Mouse (Mus musculus) embryonic facial prominence, embryonic 10.5 days (tissue): ENCODE measurements around the gene Pde4dip. TPM values are rescaled to one million over a fixed set of nuclear protein-coding genes. Genes with fewer than 3 reads are reported as not detected.

Experiments used
- DNase-seq: peaks from one replicate; pipeline ENCODE4 v3.0.0-alpha.2; 2017; ENCODE audit warnings: low spot score
- H3K27ac ChIP-seq: fragments of 300-500 bp; sonication (generic); replicated peaks from 2 replicates; pipeline ENCODE4 v1.5.1; 2016; ENCODE audit warnings: mild to moderate bottlenecking
- H3K27me3 ChIP-seq: fragments of 300-500 bp; sonication (generic); replicated peaks from 2 replicates; pipeline ENCODE4 v1.6.1; 2016; ENCODE audit warnings: low read depth, mild to moderate bottlenecking; ENCODE audit not compliant: poor library complexity, severe bottlenecking
- H3K36me3 ChIP-seq: fragments of 300-500 bp; sonication (generic); replicated peaks from 2 replicates; pipeline ENCODE4 v1.6.1; 2016; ENCODE audit warnings: mild to moderate bottlenecking, moderate library complexity
- H3K4me1 ChIP-seq: fragments of 300-500 bp; sonication (generic); 2 replicates; pipeline ENCODE4 v1.6.1; 2016
- H3K4me3 ChIP-seq: fragments of 300-500 bp; sonication (generic); 2 replicates; pipeline ENCODE4 v1.5.1; 2016; ENCODE audit warnings: mild to moderate bottlenecking, moderate library complexity
- H3K9me3 ChIP-seq: fragments of 300-500 bp; sonication (generic); 2 replicates; pipeline ENCODE4 v1.6.1; 2016; ENCODE audit warnings: mild to moderate bottlenecking
- WGBS: fragments of 180-500 bp; shearing (Covaris S2); methylation state at CpG from one replicate; pipeline ENCODE4 v1.1.7; 2016; 5-methylcytosine and 5-hydroxymethylcytosine counted together
- polyA plus RNA-seq: library from polyadenylated mRNA; unstranded; fragments of >200 nt; fragmentation: Nextera tagmentation; extraction: Ambion mirVana; gene quantifications from 2 replicates; pipeline ENCODE4 v1.2.1, GENCODE M21; 2016

Pde4dip gene
- polyA plus RNA-seq, 1 experiment from 2014 or later, result 28.2 TPM

- H3K36me3 ChIP-seq, result peaks cover under 1% of the 10 kb centered on the region; the same call in 1 of the 2 replicates
- peaks cover 48% of the 10 kb centered on the region for H3K4me1 ChIP-seq
- DNase-seq, result peak; percentile 81
- peaks cover 12% of the 10 kb centered on the region; the same call in 1 of the 2 replicates for H3K27me3 ChIP-seq
- 63% methylated on average over 9 of the region's 9 CpGs for WGBS
- no peak overlapping the region for H3K4me3 ChIP-seq
- no peaks in the 10 kb centered on the region for H3K9me3 ChIP-seq
- peak overlapping the region; percentile 10; the same call in 1 of the 2 replicates for H3K27ac ChIP-seq
Measured at GRCm38 (mm10) chr3:97928968-97929858, 40.7 kb upstream of the Pde4dip start.

GRCm38 (mm10) chr3:97927322-97927721 lies 38.8 kb upstream of the Pde4dip start:
- no peak overlapping the region for H3K4me3 ChIP-seq
- H3K36me3 ChIP-seq, result peaks cover 18% of the 10 kb centered on the region
- DNase-seq, result no peak
- WGBS, result 83% methylated on average over 4 of the region's 4 CpGs
- H3K27ac ChIP-seq, result no peak overlapping the region
- peaks cover 32% of the 10 kb centered on the region for H3K4me1 ChIP-seq
- H3K9me3 ChIP-seq, result no peaks in the 10 kb centered on the region
- peaks cover 6% of the 10 kb centered on the region; the same call in 1 of the 2 replicates for H3K27me3 ChIP-seq

DNA sequence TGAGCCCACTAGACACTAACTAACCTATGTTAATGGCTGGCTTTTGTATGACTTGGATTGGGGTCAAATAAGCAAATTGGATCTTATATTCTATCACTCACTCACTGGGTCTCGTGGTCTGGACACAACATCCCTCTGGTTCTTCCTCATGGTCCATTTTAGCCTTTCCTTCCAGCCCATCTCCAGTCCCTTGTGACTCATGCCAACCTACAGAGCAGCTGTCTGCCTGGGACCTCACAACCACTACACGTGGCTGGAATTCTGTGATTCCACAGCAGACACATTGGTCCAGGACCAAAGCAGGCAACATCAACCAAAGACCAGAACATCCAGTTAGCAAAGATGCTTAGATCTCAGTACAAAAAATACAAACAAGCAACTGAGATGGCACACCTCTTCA lies 36.7 kb upstream of the Pde4dip start:
- WGBS, result 95% methylated on average over 2 of the region's 2 CpGs
- no peaks in the 10 kb centered on the region for H3K9me3 ChIP-seq
- H3K27me3 ChIP-seq, result no peaks in the 10 kb centered on the region
- H3K27ac ChIP-seq, result no peak overlapping the region
- H3K4me3 ChIP-seq, result no peak overlapping the region
- no peak for DNase-seq
- H3K4me1 ChIP-seq, result peaks cover 11% of the 10 kb centered on the region
- peaks cover 37% of the 10 kb centered on the region for H3K36me3 ChIP-seq

DNA sequence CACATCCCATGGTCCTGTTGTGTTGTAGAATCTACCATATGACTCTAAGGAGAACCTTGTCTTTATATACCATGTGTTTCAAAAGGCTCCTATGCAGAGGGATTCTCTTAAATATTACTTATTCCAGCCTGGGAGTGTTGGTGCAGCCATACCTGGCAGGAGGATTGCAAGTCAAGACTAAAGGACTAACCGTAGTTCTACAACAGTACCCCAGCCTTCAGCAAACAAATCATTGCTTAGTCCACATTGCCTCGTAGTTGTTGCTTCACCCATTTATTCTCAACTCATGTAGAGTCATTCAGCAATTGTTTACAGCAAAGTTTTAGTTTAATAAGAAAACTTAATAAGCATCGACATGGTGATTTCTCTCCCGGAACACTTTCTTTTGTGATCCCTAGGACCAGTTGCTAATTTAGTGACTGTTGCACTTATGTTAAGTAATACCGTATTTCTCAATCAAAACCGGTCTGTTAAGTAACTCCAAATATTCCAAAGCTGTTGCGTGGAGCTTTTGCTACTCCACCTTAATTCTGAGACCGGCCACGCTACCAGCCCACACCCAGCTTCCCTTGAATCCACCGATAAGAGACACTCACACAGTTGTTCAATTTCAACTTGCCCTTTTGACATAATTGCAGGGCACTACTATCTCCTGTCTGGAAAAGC lies 30.5 kb upstream of the Pde4dip start:
- Histone ChIP-seq H3K4me3 (no peak overlapping the region), H3K27ac (no peak overlapping the region), H3K27me3 (no peaks in the 10 kb centered on the region), H3K9me3 (no peaks in the 10 kb centered on the region), H3K36me3 (peaks cover 89% of the 10 kb centered on the region), H3K4me1 (no peaks in the 10 kb centered on the region)
- DNase-seq, result no peak
- 96% methylated on average over 10 of the region's 10 CpGs for WGBS

DNA sequence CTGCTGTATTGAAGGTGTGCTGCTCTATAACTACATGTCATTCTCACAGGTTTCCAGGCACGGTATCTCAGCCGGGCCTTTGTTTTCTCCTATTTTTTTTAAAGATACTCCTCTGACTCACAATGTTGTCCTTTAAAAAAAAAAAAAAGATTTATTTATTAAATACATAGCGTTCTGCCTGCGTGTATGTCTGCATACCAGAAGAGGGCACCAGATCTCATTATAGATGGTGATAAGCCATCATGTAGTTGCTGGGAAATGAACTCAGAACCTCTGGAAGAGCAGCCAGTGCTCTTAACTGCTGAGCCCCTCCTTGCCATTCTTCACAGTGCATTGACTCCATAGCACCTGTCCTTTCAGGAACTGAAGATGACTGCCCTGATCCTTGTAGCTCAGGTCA lies 26.6 kb upstream of the Pde4dip start:
- 86% methylated on average over 4 of the region's 4 CpGs for WGBS
- no peak for DNase-seq
- H3K27me3 ChIP-seq, result no peaks in the 10 kb centered on the region
- H3K36me3 ChIP-seq, result peaks cover 77% of the 10 kb centered on the region
- no peak overlapping the region for H3K27ac ChIP-seq
- H3K4me3 ChIP-seq, result no peak overlapping the region
- H3K9me3 ChIP-seq, result no peaks in the 10 kb centered on the region
- no peaks in the 10 kb centered on the region for H3K4me1 ChIP-seq

- Histone ChIP-seq H3K4me1 (no peaks in the 10 kb centered on the region), H3K4me3 (no peak overlapping the region), H3K9me3 (no peaks in the 10 kb centered on the region), H3K27ac (no peak overlapping the region), H3K27me3 (no peaks in the 10 kb centered on the region), H3K36me3 (peaks cover 60% of the 10 kb centered on the region)
- WGBS, result 91% methylated on average over 7 of the region's 7 CpGs
- no peak for DNase-seq
Measured at GRCm38 (mm10) chr3:97911093-97911492, 22.6 kb upstream of the Pde4dip start.

- H3K9me3 ChIP-seq, result no peaks in the 10 kb centered on the region
- H3K27me3 ChIP-seq, result no peaks in the 10 kb centered on the region
- no peak overlapping the region for H3K4me3 ChIP-seq
- H3K4me1 ChIP-seq, result no peaks in the 10 kb centered on the region
- no peak for DNase-seq
- H3K36me3 ChIP-seq, result peaks cover 48% of the 10 kb centered on the region
- H3K27ac ChIP-seq, result no peak overlapping the region
- WGBS, result 72% methylated on average over 2 of the region's 2 CpGs
Measured at GRCm38 (mm10) chr3:97909737-97910136, 21.2 kb upstream of the Pde4dip start.

GRCm38 (mm10) chr3:97901586-97901985 lies 13.1 kb upstream of the Pde4dip start:
- Histone ChIP-seq H3K4me3 (peak overlapping the region; percentile 96), H3K4me1 (peaks cover 36% of the 10 kb centered on the region), H3K36me3 (no peaks in the 10 kb centered on the region), H3K9me3 (no peaks in the 10 kb centered on the region), H3K27me3 (no peaks in the 10 kb centered on the region), H3K27ac (peak overlapping the region; percentile 88)
- WGBS, result 23% methylated on average over 5 of the region's 5 CpGs
- DNase-seq, result no peak

GRCm38 (mm10) chr3:97900516-97901490 lies 12.3 kb upstream of the Pde4dip start, which contains the start of gene Sec22b:
Sec22b (plus strand) TSS chr3:97901190.
- Histone ChIP-seq H3K36me3 (no peaks in the 10 kb centered on the region), H3K9me3 (no peaks in the 10 kb centered on the region), H3K4me1 (peaks cover 36% of the 10 kb centered on the region), H3K27me3 (no peaks in the 10 kb centered on the region), H3K4me3 (peak within 1 kb of the TSS; percentile 96), H3K27ac (peak within 1 kb of the TSS; percentile 88)
- 5% methylated on average over 41 of the region's 41 CpGs for WGBS
- peak; percentile 87 for DNase-seq

GRCm38 (mm10) chr3:97898381-97898780 lies 9.9 kb upstream of the Pde4dip start:
- DNase-seq, result no peak
- Histone ChIP-seq H3K4me1 (peaks cover 30% of the 10 kb centered on the region), H3K4me3 (no peak overlapping the region), H3K27ac (no peak overlapping the region), H3K36me3 (no peaks in the 10 kb centered on the region), H3K9me3 (0 out of 2 replicates have a peak, but pooled peaks cover 2% of the 10 kb centered on the region), H3K27me3 (no peaks in the 10 kb centered on the region)
- 26% methylated on average over 3 of the region's 3 CpGs for WGBS

DNA sequence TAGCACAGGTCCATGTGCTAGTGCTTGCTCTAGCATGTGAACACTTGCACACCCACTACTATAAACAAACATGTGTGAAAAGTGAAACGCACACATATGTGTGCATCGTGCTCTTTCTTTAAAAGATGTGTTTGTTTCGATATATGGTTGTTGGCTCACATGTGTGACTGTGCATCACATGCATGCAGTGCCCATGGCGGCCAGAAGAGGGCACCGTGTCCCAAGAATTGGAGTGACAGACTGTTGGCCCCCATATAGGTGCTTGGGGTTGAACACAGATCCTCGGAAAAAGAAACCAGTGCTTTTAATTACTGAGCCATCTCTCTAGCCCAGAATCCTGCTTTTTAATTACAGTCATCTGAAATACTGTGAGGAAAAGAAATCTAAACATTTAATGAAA lies 6.2 kb upstream of the Pde4dip start:
- H3K4me1 ChIP-seq, result peaks cover 10% of the 10 kb centered on the region
- 0 out of 2 replicates have a peak, but pooled peaks cover 2% of the 10 kb centered on the region for H3K9me3 ChIP-seq
- H3K4me3 ChIP-seq, result no peak overlapping the region
- no peaks in the 10 kb centered on the region for H3K36me3 ChIP-seq
- H3K27ac ChIP-seq, result no peak overlapping the region
- peak; percentile 54 for DNase-seq
- 47% methylated on average over 6 of the region's 6 CpGs for WGBS
- peaks cover 15% of the 10 kb centered on the region for H3K27me3 ChIP-seq

GRCm38 (mm10) chr3:97890205-97890604 lies 1.7 kb upstream of the Pde4dip start:
- H3K36me3 ChIP-seq, result no peaks in the 10 kb centered on the region
- 66% methylated on average over 6 of the region's 6 CpGs for WGBS
- H3K27me3 ChIP-seq, result peaks cover 48% of the 10 kb centered on the region
- H3K9me3 ChIP-seq, result 0 out of 2 replicates have a peak, but pooled peaks cover 2% of the 10 kb centered on the region
- no peak overlapping the region for H3K4me3 ChIP-seq
- peaks cover 11% of the 10 kb centered on the region for H3K4me1 ChIP-seq
- no peak overlapping the region for H3K27ac ChIP-seq
- no peak for DNase-seq
